Mouse (Mus musculus) heart, embryonic 11.5 days (tissue): ENCODE measurements around the gene Alpk1. TPM values are rescaled to one million over a fixed set of nuclear protein-coding genes. Genes with fewer than 3 reads are reported as not detected.

Source experiments
- ATAC-seq: fragments of 200-750 bp; cut with Nextera tagmentation; replicated peaks from 2 replicates; pipeline ENCODE4 v1.8.0; 2017; ENCODE audit warnings: moderate library complexity; ENCODE audit not compliant: insufficient number of reproducible peaks, low FRiP score, low TSS enrichment
- H3K27ac ChIP-seq: fragments of 300-500 bp; sonication (generic); 2 replicates; pipeline ENCODE4 v1.5.1; 2014; ENCODE audit warnings: mild to moderate bottlenecking, low read depth, low read length
- H3K27me3 ChIP-seq: fragments of 300-500 bp; sonication (generic); 2 replicates; pipeline ENCODE4 v1.6.1; 2014; ENCODE audit warnings: mild to moderate bottlenecking, low read length, mixed read lengths; ENCODE audit not compliant: control insufficient read depth, insufficient read depth
- H3K36me3 ChIP-seq: fragments of 300-500 bp; sonication (generic); 2 replicates; pipeline ENCODE4 v1.6.1; 2014; ENCODE audit warnings: mild to moderate bottlenecking, low read length, moderate library complexity, mixed read lengths; ENCODE audit not compliant: control insufficient read depth, insufficient read depth
- H3K4me1 ChIP-seq: fragments of 300-500 bp; sonication (generic); 2 replicates; pipeline ENCODE4 v1.6.1; 2014; ENCODE audit warnings: low read length; ENCODE audit not compliant: control insufficient read depth, insufficient read depth
- H3K4me2 ChIP-seq: fragments of 300-500 bp; sonication (generic); 2 replicates; pipeline ENCODE4 v1.6.1; 2014; ENCODE audit warnings: mild to moderate bottlenecking, moderate library complexity
- H3K4me3 ChIP-seq: fragments of 300-500 bp; sonication (generic); 2 replicates; pipeline ENCODE4 v1.5.1; 2014; ENCODE audit warnings: low read depth, low read length
- H3K9ac ChIP-seq: fragments of 300-500 bp; sonication (generic); 2 replicates; pipeline ENCODE4 v1.6.1; 2014; ENCODE audit warnings: mild to moderate bottlenecking, low read depth, low read length, moderate library complexity
- H3K9me3 ChIP-seq: fragments of 300-500 bp; sonication (generic); replicated peaks from 2 replicates; pipeline ENCODE4 v1.6.1; 2016; ENCODE audit warnings: low read length; ENCODE audit not compliant: control insufficient read depth
- WGBS: fragments of 180-500 bp; shearing (Covaris S2); extraction: QIAGEN DNeasy Blood & Tissue Kit; methylation state at CpG from one replicate; pipeline ENCODE4 v1.1.7; 2014; ENCODE audit not compliant: insufficient replicate concordance; 5-methylcytosine and 5-hydroxymethylcytosine counted together
- polyA plus RNA-seq: library from polyadenylated mRNA; unstranded; fragments of >200 nt; fragmentation: Nextera tagmentation; extraction: Ambion mirVana; gene quantifications from 2 replicates; pipeline ENCODE4 v1.2.1, GENCODE M21; 2014

Gene Alpk1
- polyA plus RNA-seq, 1 experiment from 2014 or later: 1.2 TPM

GRCm38 (mm10) chr3:127634984-127635349, 145.4 kb downstream of the Alpk1 start:
- Histone ChIP-seq H3K27ac (no peak overlapping the region), H3K9me3 (no peaks in the 10 kb centered on the region), H3K4me3 (no peak overlapping the region), H3K36me3 (no peaks in the 10 kb centered on the region), H3K27me3 (peaks cover 80% of the 10 kb centered on the region), H3K4me1 (peaks cover 17% of the 10 kb centered on the region), H3K4me2 (no peak overlapping the region), H3K9ac (no peak overlapping the region)
- no peak for ATAC-seq
- WGBS: 14% methylated on average over 3 of the region's 3 CpGs

DNA sequence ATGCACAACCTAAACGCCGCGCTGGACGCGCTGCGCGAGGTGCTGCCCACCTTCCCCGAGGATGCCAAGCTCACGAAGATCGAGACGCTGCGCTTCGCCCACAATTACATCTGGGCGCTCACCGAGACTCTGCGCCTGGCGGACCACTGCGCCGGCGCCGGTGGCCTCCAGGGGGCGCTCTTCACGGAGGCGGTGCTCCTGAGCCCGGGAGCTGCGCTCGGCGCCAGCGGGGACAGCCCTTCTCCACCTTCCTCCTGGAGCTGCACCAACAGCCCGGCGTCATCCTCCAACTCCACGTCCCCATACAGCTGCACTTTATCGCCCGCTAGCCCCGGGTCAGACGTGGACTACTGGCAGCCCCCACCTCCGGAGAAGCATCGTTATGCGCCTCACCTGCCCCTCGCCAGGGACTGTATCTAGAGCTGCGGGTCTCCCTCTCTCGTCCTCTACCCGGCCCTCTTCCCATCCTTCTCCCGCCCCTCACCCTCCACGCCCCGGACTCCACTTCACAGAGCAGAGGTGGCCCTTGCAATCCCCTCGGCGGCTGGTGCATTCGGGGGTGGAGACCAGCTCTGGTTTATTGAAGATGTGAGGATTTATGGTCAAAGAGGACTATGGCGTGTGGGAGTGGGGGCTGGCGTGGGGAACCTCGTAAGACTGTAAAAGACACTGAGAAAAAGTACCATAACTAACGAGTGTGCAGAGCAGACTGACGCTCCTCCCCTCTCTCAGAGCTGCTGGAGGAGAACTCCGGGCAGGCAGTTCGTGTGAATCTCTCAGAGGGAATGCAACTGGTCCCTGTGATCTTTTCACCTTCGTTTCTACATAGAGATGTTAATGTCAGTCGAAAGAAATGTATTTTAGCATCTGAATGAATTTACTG, 146.0 kb downstream of the Alpk1 start:
- Histone ChIP-seq H3K27ac (no peak overlapping the region), H3K4me1 (peaks cover 17% of the 10 kb centered on the region), H3K9ac (no peak overlapping the region), H3K4me3 (peak overlapping the region; percentile 52), H3K9me3 (no peaks in the 10 kb centered on the region), H3K27me3 (peaks cover 80% of the 10 kb centered on the region), H3K4me2 (peak overlapping the region; percentile 89), H3K36me3 (no peaks in the 10 kb centered on the region)
- 1% methylated on average over 58 of the region's 58 CpGs for WGBS
- peak; percentile 67 for ATAC-seq

DNA sequence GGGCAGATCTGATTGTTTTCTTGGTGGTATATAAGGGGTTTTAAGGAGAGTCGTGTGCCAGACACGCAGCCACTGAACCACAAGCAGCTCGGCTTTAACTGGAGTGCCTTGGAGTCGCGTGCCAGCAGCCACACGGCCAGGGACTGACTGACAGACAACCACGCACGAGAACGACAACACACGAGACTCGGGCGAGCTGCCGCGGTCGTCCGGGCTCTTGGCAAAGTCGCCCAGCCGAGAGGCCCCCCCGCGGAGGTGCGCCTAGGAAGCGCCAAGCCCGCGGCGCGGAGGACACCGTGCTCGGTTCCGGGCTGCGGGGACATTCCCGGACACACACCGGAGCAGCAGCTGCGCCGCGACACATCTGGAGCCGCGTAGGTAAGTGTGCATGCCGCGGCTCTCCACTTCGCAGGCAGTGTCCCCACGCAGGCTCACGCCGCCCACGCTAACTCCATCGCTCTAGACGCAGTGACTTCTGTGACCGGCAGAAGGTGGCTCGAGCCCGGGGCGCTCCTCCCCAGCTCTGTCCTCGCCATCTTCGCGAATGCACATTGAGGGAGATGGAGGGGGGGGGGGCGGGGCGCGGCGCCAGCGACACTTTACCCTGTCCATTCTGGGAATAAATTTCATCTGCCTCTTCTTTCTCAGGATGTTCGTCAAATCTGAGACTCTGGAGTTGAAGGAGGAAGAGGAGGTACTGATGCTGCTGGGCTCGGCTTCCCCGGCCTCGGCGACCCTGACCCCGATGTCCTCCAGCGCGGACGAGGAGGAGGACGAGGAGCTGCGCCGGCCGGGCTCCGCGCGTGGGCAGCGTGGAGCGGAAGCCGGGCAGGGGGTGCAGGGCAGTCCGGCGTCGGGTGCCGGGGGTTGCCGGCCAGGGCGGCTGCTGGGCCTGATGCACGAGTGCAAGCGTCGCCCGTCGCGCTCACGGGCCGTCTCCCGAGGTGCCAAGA, 147.0 kb downstream of the Alpk1 start, which contains the start of gene Neurog2:
Gene Neurog2 (plus strand): TSS at position 56 of the 953 bp plus-strand sequence.
- H3K9me3 ChIP-seq: no peaks in the 10 kb centered on the region
- peak within 1 kb of the TSS; percentile 89 for H3K4me2 ChIP-seq
- WGBS: under 1% methylated on average over 92 of the region's 92 CpGs
- no peak within 1 kb of the TSS for H3K27ac ChIP-seq
- ATAC-seq: peak; percentile 15; the same call in 1 of the 2 replicates
- peaks cover 17% of the 10 kb centered on the region for H3K4me1 ChIP-seq
- H3K36me3 ChIP-seq: no peaks in the 10 kb centered on the region
- H3K9ac ChIP-seq: no peak within 1 kb of the TSS
- peaks cover 80% of the 10 kb centered on the region for H3K27me3 ChIP-seq
- peak within 1 kb of the TSS; percentile 52 for H3K4me3 ChIP-seq

DNA sequence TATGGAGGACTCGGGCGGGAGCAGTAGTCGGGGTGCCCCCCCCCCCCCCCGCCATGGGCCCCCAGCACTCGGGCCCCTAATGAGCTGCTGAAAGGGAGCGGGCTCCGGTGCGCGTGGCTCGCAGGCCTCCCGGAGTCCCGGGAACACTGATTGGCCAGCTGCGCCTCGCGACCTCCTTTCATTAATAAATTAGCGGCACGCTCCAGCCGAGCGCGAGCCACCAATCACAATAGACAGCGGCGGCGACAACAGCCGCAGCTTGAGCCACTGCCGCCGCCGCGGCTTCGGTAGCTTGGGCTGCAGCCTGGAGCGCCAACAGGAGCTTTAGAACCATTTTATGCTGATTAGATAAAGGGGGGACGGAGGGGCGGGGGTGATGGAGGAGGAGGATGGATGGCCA, 147.8 kb downstream of the Alpk1 start:
- Histone ChIP-seq H3K36me3 (no peaks in the 10 kb centered on the region), H3K27ac (no peak overlapping the region), H3K9me3 (no peaks in the 10 kb centered on the region), H3K9ac (no peak overlapping the region), H3K27me3 (peaks cover 80% of the 10 kb centered on the region), H3K4me3 (peak overlapping the region; percentile 52), H3K4me2 (peak overlapping the region; percentile 89), H3K4me1 (peaks cover 17% of the 10 kb centered on the region)
- ATAC-seq: no peak
- WGBS: under 1% methylated on average over 30 of the region's 32 CpGs

DNA sequence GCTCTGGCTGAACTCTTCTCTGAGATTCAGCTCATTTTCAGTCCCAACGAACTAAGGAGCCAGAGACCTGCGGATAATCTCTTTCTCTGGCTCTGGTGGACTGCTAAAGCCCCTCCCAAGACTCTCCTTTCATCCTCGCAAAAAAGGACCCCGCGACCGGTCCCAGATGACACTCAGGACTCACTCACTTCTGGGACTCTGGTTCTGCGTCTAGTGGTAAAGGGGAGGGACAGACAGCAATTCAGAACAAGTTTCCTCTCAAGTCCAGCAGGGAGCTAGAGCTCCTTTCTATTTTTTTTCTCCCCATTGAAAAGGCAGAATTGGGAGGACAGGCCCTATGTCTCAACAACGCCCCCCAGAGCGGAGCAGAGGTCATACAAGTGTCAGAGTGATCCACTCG, 148.7 kb downstream of the Alpk1 start:
- peaks cover 17% of the 10 kb centered on the region for H3K4me1 ChIP-seq
- under 1% methylated on average over 10 of the region's 10 CpGs for WGBS

DNA sequence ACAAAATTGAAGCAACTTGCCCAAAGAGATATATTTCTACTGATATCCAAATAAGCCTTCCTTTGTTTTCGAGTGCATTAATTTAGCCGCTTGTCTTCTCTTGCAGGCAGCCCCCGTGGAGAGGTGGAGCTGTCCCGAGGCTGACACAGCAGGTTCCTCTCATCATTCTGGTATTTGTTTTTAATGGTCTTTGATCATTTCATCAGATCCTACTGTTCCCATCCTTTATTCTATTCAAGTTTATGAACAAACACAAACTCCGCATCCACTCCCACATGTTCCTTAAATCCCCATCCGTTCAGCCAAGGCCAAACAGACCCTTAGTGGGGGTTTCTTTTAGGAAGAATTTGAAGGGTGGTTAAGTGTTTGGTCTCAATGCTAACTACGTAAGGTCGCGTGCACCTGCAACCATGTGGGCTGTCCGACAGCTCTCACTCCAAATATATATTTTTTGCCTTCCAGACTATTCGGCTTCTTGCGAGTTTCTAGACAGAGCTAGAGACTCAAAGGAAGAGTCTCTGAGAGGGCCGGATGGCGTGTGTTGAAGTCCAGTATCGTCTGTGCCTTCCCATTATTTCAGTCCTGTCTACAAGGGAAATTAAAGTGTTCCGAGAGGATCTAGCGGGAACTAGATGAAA, 149.5 kb downstream of the Alpk1 start:
- no peak for ATAC-seq
- H3K4me2 ChIP-seq: no peak overlapping the region
- no peaks in the 10 kb centered on the region for H3K9me3 ChIP-seq
- H3K4me3 ChIP-seq: no peak overlapping the region
- H3K36me3 ChIP-seq: no peaks in the 10 kb centered on the region
- WGBS: 3% methylated on average over 17 of the region's 17 CpGs
- no peak overlapping the region for H3K9ac ChIP-seq
- peaks cover 87% of the 10 kb centered on the region for H3K27me3 ChIP-seq
- peaks cover 17% of the 10 kb centered on the region for H3K4me1 ChIP-seq
- H3K27ac ChIP-seq: no peak overlapping the region

More for the DNA sequence above, 148.7 kb downstream of the Alpk1 start:
- H3K9ac ChIP-seq: no peak overlapping the region
- no peak overlapping the region for H3K27ac ChIP-seq
- no peak overlapping the region for H3K4me2 ChIP-seq
- no peak overlapping the region for H3K4me3 ChIP-seq
- no peaks in the 10 kb centered on the region for H3K36me3 ChIP-seq
- no peaks in the 10 kb centered on the region for H3K9me3 ChIP-seq
- peaks cover 82% of the 10 kb centered on the region for H3K27me3 ChIP-seq
- no peak for ATAC-seq

DNA sequence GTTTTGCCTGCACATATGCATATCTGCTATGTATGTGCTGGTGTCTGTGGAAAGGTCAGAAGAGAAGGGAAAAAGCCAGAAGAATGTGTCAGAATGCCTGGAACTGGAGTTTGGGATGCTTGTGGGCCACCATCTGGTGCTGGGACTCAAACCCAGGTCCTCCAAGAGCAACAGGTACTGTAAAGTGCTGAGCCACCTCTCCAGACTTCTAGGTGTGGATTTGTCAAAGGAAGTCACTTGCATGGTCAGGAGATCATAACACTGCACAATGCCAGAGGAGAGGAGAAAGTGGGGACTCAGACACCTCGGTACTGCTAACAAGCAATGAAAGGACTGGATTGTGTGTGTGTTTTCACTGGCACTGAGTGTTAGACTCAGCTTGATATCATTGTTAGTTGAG, 150.1 kb downstream of the Alpk1 start:
- H3K4me1 ChIP-seq: peaks cover 20% of the 10 kb centered on the region
- H3K27me3 ChIP-seq: peaks cover 91% of the 10 kb centered on the region
- no peak for ATAC-seq
- H3K27ac ChIP-seq: no peak overlapping the region
- H3K36me3 ChIP-seq: no peaks in the 10 kb centered on the region
- 17% methylated on average over 1 of the region's 1 CpGs for WGBS
- H3K4me3 ChIP-seq: no peak overlapping the region
- H3K9me3 ChIP-seq: no peaks in the 10 kb centered on the region
- H3K9ac ChIP-seq: no peak overlapping the region
- H3K4me2 ChIP-seq: no peak overlapping the region
